Mouse (Mus musculus): ENCODE data around the gene Gm10643. TPM values are rescaled to one million over a fixed set of nuclear protein-coding genes. Genes with fewer than 3 reads are reported as not detected.

The Gm10643 gene
- polyA plus RNA-seq, 1 experiment from 2014 or later: 2.4 TPM

GRCm38 (mm10) chr8:84096061-84096460 lies 31.1 kb upstream of the Gm10643 start:
- WGBS: 76% methylated on average over 8 of the region's 8 CpGs
- no peak overlapping the region for H3K4me2 ChIP-seq (ENCODE audit: low read length)
- no peak for ATAC-seq (ENCODE audit: low FRiP score, low TSS enrichment)
- no peaks in the 10 kb centered on the region for H3K4me1 ChIP-seq (ENCODE audit: control insufficient read depth, insufficient read depth, low read length)
- DNase-seq: no peak
- no peak overlapping the region for H3K4me3 ChIP-seq (replicated peaks; ENCODE audit: low read depth, low read length)
- peaks cover 85% of the 10 kb centered on the region for H3K36me3 ChIP-seq (ENCODE audit: control insufficient read depth, insufficient read depth, low read length)
- no peaks in the 10 kb centered on the region for H3K27me3 ChIP-seq (ENCODE audit: control insufficient read depth, insufficient read depth, low read length)
- no peaks in the 10 kb centered on the region for H3K9me3 ChIP-seq (ENCODE audit: control insufficient read depth, low read length)
- no peak overlapping the region for H3K9ac ChIP-seq (replicated peaks; ENCODE audit: low read length)
- no peak overlapping the region for H3K27ac ChIP-seq (replicated peaks; ENCODE audit: low read depth, low read length)

- Histone ChIP-seq H3K27ac (replicated peaks; ENCODE audit: low read depth, low read length) (no peak overlapping the region), H3K4me3 (replicated peaks; ENCODE audit: low read depth, low read length) (no peak overlapping the region), H3K9ac (replicated peaks; ENCODE audit: low read length) (no peak overlapping the region), H3K9me3 (ENCODE audit: control insufficient read depth, low read length) (no peaks in the 10 kb centered on the region), H3K27me3 (ENCODE audit: control insufficient read depth, insufficient read depth, low read length) (no peaks in the 10 kb centered on the region), H3K4me2 (ENCODE audit: low read length) (no peak overlapping the region), H3K36me3 (ENCODE audit: control insufficient read depth, insufficient read depth, low read length) (peaks cover 95% of the 10 kb centered on the region), H3K4me1 (ENCODE audit: control insufficient read depth, insufficient read depth, low read length) (no peaks in the 10 kb centered on the region)
- ATAC-seq (ENCODE audit: low FRiP score, low TSS enrichment) (no peak), DNase-seq (no peak)
- WGBS: 97% methylated on average over 8 of the region's 8 CpGs
These were observed 25.6 kb upstream of the Gm10643 start for GRCm38 (mm10) chr8:84090585-84090984.

DNA sequence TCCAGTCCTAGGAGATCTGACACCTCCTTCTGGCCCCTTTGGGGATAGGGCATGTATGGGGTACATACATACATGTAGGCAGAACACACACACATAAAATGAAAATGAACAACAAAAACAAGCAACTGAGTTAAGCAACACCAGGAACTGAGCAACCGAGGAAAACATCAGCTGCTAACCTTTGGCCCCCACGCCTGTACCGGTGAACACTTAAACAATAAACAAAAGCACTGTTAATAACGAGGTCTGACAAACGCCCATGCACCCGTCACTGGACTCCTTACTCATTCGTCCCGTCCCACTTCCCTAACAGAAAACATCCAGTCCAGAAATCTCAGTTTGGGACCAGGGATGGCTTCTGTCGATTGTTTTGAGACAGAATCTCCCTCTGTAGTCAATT lies 24.3 kb upstream of the Gm10643 start:
- no peak overlapping the region for H3K9ac ChIP-seq (replicated peaks; ENCODE audit: low read length)
- no peak for ATAC-seq (ENCODE audit: low FRiP score, low TSS enrichment)
- no peak overlapping the region for H3K4me3 ChIP-seq (replicated peaks; ENCODE audit: low read depth, low read length)
- H3K27ac ChIP-seq (replicated peaks; ENCODE audit: low read depth, low read length): no peak overlapping the region
- H3K27me3 ChIP-seq (ENCODE audit: control insufficient read depth, insufficient read depth, low read length): no peaks in the 10 kb centered on the region
- H3K4me1 ChIP-seq (ENCODE audit: control insufficient read depth, insufficient read depth, low read length): no peaks in the 10 kb centered on the region
- DNase-seq: no peak
- H3K36me3 ChIP-seq (ENCODE audit: control insufficient read depth, insufficient read depth, low read length): peaks cover 91% of the 10 kb centered on the region
- 90% methylated on average over 9 of the region's 9 CpGs for WGBS
- no peak overlapping the region for H3K4me2 ChIP-seq (ENCODE audit: low read length)
- no peaks in the 10 kb centered on the region for H3K9me3 ChIP-seq (ENCODE audit: control insufficient read depth, low read length)

- Histone ChIP-seq H3K9ac (replicated peaks; ENCODE audit: low read length) (no peak overlapping the region), H3K27ac (replicated peaks; ENCODE audit: low read depth, low read length) (no peak overlapping the region), H3K36me3 (ENCODE audit: control insufficient read depth, insufficient read depth, low read length) (peaks cover 93% of the 10 kb centered on the region), H3K27me3 (ENCODE audit: control insufficient read depth, insufficient read depth, low read length) (no peaks in the 10 kb centered on the region), H3K9me3 (ENCODE audit: control insufficient read depth, low read length) (no peaks in the 10 kb centered on the region), H3K4me1 (ENCODE audit: control insufficient read depth, insufficient read depth, low read length) (no peaks in the 10 kb centered on the region), H3K4me2 (ENCODE audit: low read length) (no peak overlapping the region), H3K4me3 (replicated peaks; ENCODE audit: low read depth, low read length) (no peak overlapping the region)
- ATAC-seq (ENCODE audit: low FRiP score, low TSS enrichment) (no peak), DNase-seq (no peak)
- 97% methylated on average over 14 of the region's 14 CpGs for WGBS
These were observed 22.9 kb upstream of the Gm10643 start for GRCm38 (mm10) chr8:84087821-84088220.

GRCm38 (mm10) chr8:84087156-84087555 lies 22.2 kb upstream of the Gm10643 start:
- H3K27ac ChIP-seq (replicated peaks; ENCODE audit: low read depth, low read length): no peak overlapping the region
- DNase-seq (no peak), ATAC-seq (ENCODE audit: low FRiP score, low TSS enrichment) (no peak)
- peaks cover 93% of the 10 kb centered on the region for H3K36me3 ChIP-seq (ENCODE audit: control insufficient read depth, insufficient read depth, low read length)
- no peaks in the 10 kb centered on the region for H3K27me3 ChIP-seq (ENCODE audit: control insufficient read depth, insufficient read depth, low read length)
- H3K4me3 ChIP-seq (replicated peaks; ENCODE audit: low read depth, low read length): no peak overlapping the region
- 92% methylated on average over 7 of the region's 7 CpGs for WGBS
- H3K9me3 ChIP-seq (ENCODE audit: control insufficient read depth, low read length): no peaks in the 10 kb centered on the region
- H3K4me2 ChIP-seq (ENCODE audit: low read length): no peak overlapping the region
- no peak overlapping the region for H3K9ac ChIP-seq (replicated peaks; ENCODE audit: low read length)
- no peaks in the 10 kb centered on the region for H3K4me1 ChIP-seq (ENCODE audit: control insufficient read depth, insufficient read depth, low read length)

DNA sequence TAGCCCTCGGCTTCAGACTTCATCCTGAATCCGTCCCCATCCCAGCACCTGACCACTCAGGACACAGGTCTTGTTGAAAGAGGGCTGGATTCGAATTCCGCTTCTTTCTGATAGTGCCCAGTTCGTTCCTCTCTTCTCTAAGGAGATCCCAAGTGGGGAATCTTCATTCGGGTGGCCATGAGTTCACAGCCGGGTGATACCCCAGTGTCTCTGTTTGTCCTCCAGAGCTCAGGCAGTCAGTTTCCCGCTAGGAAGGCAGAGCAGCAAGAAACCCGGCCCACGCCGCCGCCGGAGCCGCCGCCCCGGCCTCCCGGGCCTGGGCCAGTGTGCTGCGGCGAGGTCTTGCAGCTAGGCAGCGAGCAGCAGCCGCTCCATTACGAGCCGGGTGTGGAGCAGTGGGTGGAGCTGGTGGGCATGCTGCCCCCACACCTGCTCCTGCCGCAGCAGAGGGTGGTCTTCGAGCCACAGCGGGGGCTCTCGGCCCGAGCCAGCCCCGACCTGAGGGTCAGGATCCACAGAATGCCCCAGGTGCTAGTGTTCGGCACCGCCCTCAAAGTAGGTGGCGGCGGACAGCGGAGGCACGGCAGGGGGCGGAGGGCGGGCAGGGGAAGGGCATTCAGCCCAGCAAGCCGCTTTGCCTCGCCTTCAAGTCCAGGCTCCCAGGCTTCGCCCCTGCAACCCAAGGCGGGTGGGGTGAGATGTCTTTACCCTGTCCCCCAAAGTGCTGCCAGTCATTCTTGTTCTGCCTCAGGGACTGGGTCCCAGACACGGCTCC lies 19.6 kb upstream of the Gm10643 start:
- 29% methylated on average over 42 of the region's 42 CpGs for WGBS
- H3K4me2 ChIP-seq (ENCODE audit: low read length): no peak overlapping the region
- H3K9me3 ChIP-seq (ENCODE audit: control insufficient read depth, low read length): no peaks in the 10 kb centered on the region
- H3K27ac ChIP-seq (replicated peaks; ENCODE audit: low read depth, low read length): no peak overlapping the region
- DNase-seq (no peak), ATAC-seq (ENCODE audit: low FRiP score, low TSS enrichment) (no peak)
- H3K4me3 ChIP-seq (replicated peaks; ENCODE audit: low read depth, low read length): no peak overlapping the region
- H3K36me3 ChIP-seq (ENCODE audit: control insufficient read depth, insufficient read depth, low read length): peaks cover 92% of the 10 kb centered on the region
- H3K4me1 ChIP-seq (ENCODE audit: control insufficient read depth, insufficient read depth, low read length): no peaks in the 10 kb centered on the region
- no peak overlapping the region for H3K9ac ChIP-seq (replicated peaks; ENCODE audit: low read length)
- H3K27me3 ChIP-seq (ENCODE audit: control insufficient read depth, insufficient read depth, low read length): no peaks in the 10 kb centered on the region

- Histone ChIP-seq H3K4me1 (ENCODE audit: control insufficient read depth, insufficient read depth, low read length) (no peaks in the 10 kb centered on the region), H3K9ac (replicated peaks; ENCODE audit: low read length) (no peak overlapping the region), H3K4me3 (replicated peaks; ENCODE audit: low read depth, low read length) (no peak overlapping the region), H3K27ac (replicated peaks; ENCODE audit: low read depth, low read length) (no peak overlapping the region), H3K27me3 (ENCODE audit: control insufficient read depth, insufficient read depth, low read length) (no peaks in the 10 kb centered on the region), H3K9me3 (ENCODE audit: control insufficient read depth, low read length) (no peaks in the 10 kb centered on the region), H3K4me2 (ENCODE audit: low read length) (no peak overlapping the region), H3K36me3 (ENCODE audit: control insufficient read depth, insufficient read depth, low read length) (peaks cover 90% of the 10 kb centered on the region)
- 13% methylated on average over 8 of the region's 8 CpGs for WGBS
- DNase-seq (peak; percentile 53), ATAC-seq (ENCODE audit: low FRiP score, low TSS enrichment) (no peak)
These were observed 18.9 kb upstream of the Gm10643 start for GRCm38 (mm10) chr8:84083829-84084241.

GRCm38 (mm10) chr8:84079206-84079605 lies 14.3 kb upstream of the Gm10643 start:
- Histone ChIP-seq H3K9me3 (ENCODE audit: control insufficient read depth, low read length) (no peaks in the 10 kb centered on the region), H3K27me3 (ENCODE audit: control insufficient read depth, insufficient read depth, low read length) (no peaks in the 10 kb centered on the region), H3K4me2 (ENCODE audit: low read length) (no peak overlapping the region), H3K27ac (replicated peaks; ENCODE audit: low read depth, low read length) (no peak overlapping the region), H3K9ac (replicated peaks; ENCODE audit: low read length) (no peak overlapping the region), H3K36me3 (ENCODE audit: control insufficient read depth, insufficient read depth, low read length) (peaks cover 85% of the 10 kb centered on the region), H3K4me3 (replicated peaks; ENCODE audit: low read depth, low read length) (no peak overlapping the region), H3K4me1 (ENCODE audit: control insufficient read depth, insufficient read depth, low read length) (no peaks in the 10 kb centered on the region)
- DNase-seq: no peak
- no peak for ATAC-seq (ENCODE audit: low FRiP score, low TSS enrichment)
- WGBS: 88% methylated on average over 5 of the region's 5 CpGs

DNA sequence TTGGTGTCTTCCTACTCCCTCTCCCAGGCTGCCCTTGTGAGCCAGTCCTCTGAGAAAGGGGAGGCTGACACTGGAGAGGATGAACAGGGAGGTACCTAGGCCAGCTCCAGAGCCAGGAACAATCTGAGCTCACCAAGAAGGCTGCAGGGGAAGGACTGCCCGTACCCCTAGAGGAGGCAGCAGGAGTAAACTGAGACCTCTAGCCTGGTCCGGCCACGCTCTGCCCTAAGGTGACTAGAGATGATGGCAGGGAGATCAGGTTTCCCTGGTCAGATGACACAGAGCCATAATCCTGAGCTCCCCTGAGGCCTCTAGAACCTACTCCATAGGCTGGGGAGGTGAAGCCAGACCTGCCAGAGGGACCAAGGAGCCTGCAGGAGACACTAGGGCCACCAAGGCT lies 11.9 kb upstream of the Gm10643 start:
- Histone ChIP-seq H3K4me2 (ENCODE audit: low read length) (no peak overlapping the region), H3K9me3 (ENCODE audit: control insufficient read depth, low read length) (no peaks in the 10 kb centered on the region), H3K27me3 (ENCODE audit: control insufficient read depth, insufficient read depth, low read length) (no peaks in the 10 kb centered on the region), H3K4me1 (ENCODE audit: control insufficient read depth, insufficient read depth, low read length) (peaks cover 11% of the 10 kb centered on the region), H3K27ac (replicated peaks; ENCODE audit: low read depth, low read length) (no peak overlapping the region), H3K4me3 (replicated peaks; ENCODE audit: low read depth, low read length) (no peak overlapping the region), H3K9ac (replicated peaks; ENCODE audit: low read length) (no peak overlapping the region), H3K36me3 (ENCODE audit: control insufficient read depth, insufficient read depth, low read length) (peaks cover 62% of the 10 kb centered on the region)
- WGBS: 91% methylated on average over 3 of the region's 3 CpGs
- no peak for DNase-seq
- ATAC-seq (ENCODE audit: low FRiP score, low TSS enrichment): no peak
